Mouse (Mus musculus) midbrain, embryonic 14.5 days (tissue): Measurements from ENCODE around the gene Rex1bd. TPM values are rescaled to one million over a fixed set of nuclear protein-coding genes. Genes with fewer than 3 reads are reported as not detected.

ENCODE experiments used
- ATAC-seq: fragments of 200-750 bp; cut with Nextera tagmentation; 2 replicates; pipeline ENCODE4 v1.8.0; 2017; ENCODE audit warnings: moderate number of reproducible peaks, moderate library complexity; ENCODE audit not compliant: low FRiP score, low TSS enrichment
- DNase-seq: peaks from one replicate; pipeline ENCODE4 v3.0.0-alpha.2; 2015
- H3K27ac ChIP-seq: fragments of 300-500 bp; sonication (generic); replicated peaks from 2 replicates; pipeline ENCODE4 v1.5.1; 2014; ENCODE audit warnings: mild to moderate bottlenecking, low read depth, low read length, moderate library complexity
- H3K27me3 ChIP-seq: fragments of 300-500 bp; sonication (generic); 2 replicates; pipeline ENCODE4 v1.6.1; 2014; ENCODE audit warnings: low read length, control low read depth, mixed read lengths; ENCODE audit not compliant: control insufficient read depth, insufficient read depth
- H3K36me3 ChIP-seq: fragments of 300-500 bp; sonication (generic); 2 replicates; pipeline ENCODE4 v1.6.1; 2014; ENCODE audit warnings: low read length, control low read depth; ENCODE audit not compliant: control insufficient read depth, insufficient read depth
- H3K4me1 ChIP-seq: fragments of 300-500 bp; sonication (generic); 2 replicates; pipeline ENCODE4 v1.6.1; 2014; ENCODE audit warnings: mild to moderate bottlenecking, antibody characterized with exemption, low read length, control low read depth; ENCODE audit not compliant: control insufficient read depth, insufficient read depth
- H3K4me2 ChIP-seq: fragments of 300-500 bp; sonication (generic); 2 replicates; pipeline ENCODE4 v1.6.1; 2014; ENCODE audit warnings: mild to moderate bottlenecking, low read length, moderate library complexity
- H3K4me3 ChIP-seq: fragments of 300-500 bp; sonication (generic); replicated peaks from 2 replicates; pipeline ENCODE4 v1.5.1; 2014; ENCODE audit warnings: low read depth, low read length
- H3K9ac ChIP-seq: fragments of 300-500 bp; sonication (generic); replicated peaks from 2 replicates; pipeline ENCODE4 v1.6.1; 2014; ENCODE audit warnings: mild to moderate bottlenecking, low read length, moderate library complexity
- H3K9me3 ChIP-seq: fragments of 300-500 bp; sonication (generic); 2 replicates; pipeline ENCODE4 v1.6.1; 2016; ENCODE audit warnings: low read length, control low read depth, mixed read lengths; ENCODE audit not compliant: control insufficient read depth
- WGBS: fragments of 180-500 bp; shearing (Covaris S2); extraction: QIAGEN DNeasy Blood & Tissue Kit; methylation state at CpG from one replicate; pipeline ENCODE4 v1.1.7; 2014; 5-methylcytosine and 5-hydroxymethylcytosine counted together
- polyA plus RNA-seq: library from polyadenylated mRNA; unstranded; fragments of >200 nt; fragmentation: Nextera tagmentation; extraction: Ambion mirVana; gene quantifications from 2 replicates; pipeline ENCODE4 v1.2.1, GENCODE M21; 2014

The Rex1bd gene
- polyA plus RNA-seq, 1 experiment from 2014 or later: 152 TPM

DNA sequence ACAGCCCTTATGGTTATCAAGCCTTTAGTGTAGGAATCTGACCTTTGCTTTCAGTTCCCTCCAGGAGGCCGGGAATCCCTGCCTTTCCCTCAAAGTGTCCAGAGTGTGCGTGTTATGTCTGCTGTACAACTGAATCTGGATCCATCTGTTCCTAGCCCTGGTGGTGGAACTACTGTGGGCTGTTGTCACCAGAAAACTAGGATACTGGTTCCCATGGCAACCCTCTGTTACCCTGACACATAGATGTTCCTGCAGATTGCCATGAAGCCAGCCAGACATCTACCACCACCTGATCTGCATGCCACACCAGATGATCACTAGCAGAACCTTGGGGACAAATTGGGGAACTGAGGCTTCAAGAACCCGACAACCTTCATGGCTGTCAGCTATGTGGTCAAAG, 24.6 kb downstream of the Rex1bd start:
- H3K4me3 ChIP-seq: no peak overlapping the region
- H3K27me3 ChIP-seq: peaks cover 45% of the 10 kb centered on the region
- 90% methylated on average over 3 of the region's 3 CpGs for WGBS
- H3K27ac ChIP-seq: no peak overlapping the region
- H3K4me2 ChIP-seq: no peak overlapping the region
- no peaks in the 10 kb centered on the region for H3K36me3 ChIP-seq
- no peak overlapping the region for H3K9ac ChIP-seq
- DNase-seq: no peak
- H3K9me3 ChIP-seq: no peaks in the 10 kb centered on the region
- no peak for ATAC-seq
- H3K4me1 ChIP-seq: peaks cover 9% of the 10 kb centered on the region; the same call in 1 of the 2 replicates

DNA sequence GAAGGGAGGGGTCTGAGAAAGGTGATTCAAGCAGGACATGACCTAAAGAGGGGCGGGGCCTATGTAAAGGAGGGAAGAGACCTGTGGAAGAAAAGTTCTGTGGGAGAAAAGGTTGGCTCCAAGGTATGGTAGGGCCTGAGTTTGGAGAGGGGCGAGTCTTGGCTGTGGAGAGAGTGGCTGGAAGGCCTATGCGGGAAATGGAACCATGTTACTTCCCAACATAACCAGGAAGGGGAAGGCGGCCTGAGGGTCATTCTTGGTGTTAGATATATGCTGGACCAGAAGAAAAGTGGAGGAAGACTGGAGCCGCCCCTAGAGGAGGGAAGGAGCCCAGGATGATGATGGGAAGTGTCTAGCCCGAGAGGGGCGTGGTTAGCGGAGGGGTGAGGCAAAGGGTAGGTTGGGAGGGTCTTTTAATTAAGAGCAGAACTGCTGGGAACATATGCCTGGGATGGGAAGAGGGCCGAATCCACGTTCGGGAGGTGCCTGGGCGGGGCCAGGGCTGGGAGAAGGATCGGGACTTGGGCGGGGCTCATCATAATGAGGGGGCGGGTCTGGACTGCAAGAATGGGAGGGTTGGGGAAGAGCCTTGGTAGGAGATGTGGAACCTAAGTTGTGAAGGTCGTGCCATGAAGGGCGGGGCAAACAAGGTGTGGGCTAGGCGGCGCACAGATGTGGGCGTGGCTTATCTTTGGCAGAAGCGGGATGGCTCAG, 29.1 kb downstream of the Rex1bd start:
- Histone ChIP-seq H3K9me3 (no peaks in the 10 kb centered on the region), H3K4me3 (peak overlapping the region; percentile 53), H3K27ac (no peak overlapping the region), H3K27me3 (peaks cover 15% of the 10 kb centered on the region), H3K4me1 (peaks cover 8% of the 10 kb centered on the region; the same call in 1 of the 2 replicates), H3K4me2 (peak overlapping the region; percentile 74), H3K36me3 (no peaks in the 10 kb centered on the region), H3K9ac (no peak overlapping the region; the same call in 1 of the 2 replicates)
- ATAC-seq (peak; percentile 26; the same call in 1 of the 2 replicates), DNase-seq (no peak)
- 3% methylated on average over 21 of the region's 21 CpGs for WGBS

DNA sequence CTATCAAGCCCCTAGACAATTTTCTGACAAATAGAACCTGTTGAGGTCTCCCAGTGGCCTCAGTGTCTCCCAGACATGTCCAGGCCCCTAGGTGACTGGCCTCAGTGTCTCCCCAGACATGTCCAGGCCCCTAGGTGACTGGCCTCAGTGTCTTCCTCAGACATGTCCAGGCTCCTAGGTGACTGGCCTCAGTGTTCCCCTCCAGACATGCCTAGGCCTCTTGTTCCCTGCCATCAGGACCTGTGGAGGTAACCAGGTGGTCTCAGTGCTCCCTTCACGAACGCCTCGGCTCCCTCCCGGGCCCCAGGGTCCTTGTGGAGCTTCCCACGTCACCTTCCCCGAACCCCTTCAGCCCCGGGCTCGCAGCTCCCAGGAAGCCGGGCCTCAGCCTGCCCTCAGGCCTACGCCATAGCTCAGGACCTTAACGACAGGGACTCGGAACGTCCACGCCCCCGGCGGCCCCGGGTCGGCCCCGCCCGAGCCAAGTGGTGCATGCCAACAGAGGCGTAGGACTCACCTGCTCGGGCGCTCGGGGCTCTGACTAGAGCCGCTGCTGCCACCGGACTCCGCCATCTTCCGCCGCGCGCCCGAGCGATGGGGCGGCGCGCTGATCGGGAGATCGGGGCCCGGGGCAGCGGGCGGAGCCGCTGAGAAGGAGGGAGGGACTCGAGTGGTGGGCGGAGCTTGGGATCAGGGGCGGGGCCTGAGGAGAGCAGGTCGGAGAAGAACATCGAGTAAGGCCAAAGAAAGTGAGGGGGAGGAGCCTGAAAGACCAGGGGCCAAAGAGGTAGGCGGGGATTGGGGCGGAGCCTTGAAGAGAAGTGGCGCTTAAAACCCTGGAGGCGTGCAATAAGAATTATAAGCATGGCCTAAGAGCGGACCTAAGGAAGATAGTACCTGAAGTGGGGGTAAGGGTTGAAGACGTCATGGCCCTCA, 30.0 kb downstream of the Rex1bd start, which contains the start of gene Klhl26:
TSS of gene Klhl26 (minus strand) at position 636 of the 936 bp plus-strand sequence.
- no peaks in the 10 kb centered on the region for H3K9me3 ChIP-seq
- peak within 1 kb of the TSS; percentile 73 for H3K9ac ChIP-seq
- ATAC-seq (peak; percentile 88), DNase-seq (peak; percentile 92)
- peaks cover 8% of the 10 kb centered on the region; the same call in 1 of the 2 replicates for H3K4me1 ChIP-seq
- H3K4me3 ChIP-seq: peak within 1 kb of the TSS; percentile 53
- WGBS: under 1% methylated on average over 53 of the region's 53 CpGs
- H3K27me3 ChIP-seq: peaks cover 15% of the 10 kb centered on the region
- no peaks in the 10 kb centered on the region for H3K36me3 ChIP-seq
- 0 out of 2 replicates have a peak within 1 kb of the TSS, but pooled peaks have one; percentile 34 for H3K27ac ChIP-seq
- H3K4me2 ChIP-seq: peak within 1 kb of the TSS; percentile 74

DNA sequence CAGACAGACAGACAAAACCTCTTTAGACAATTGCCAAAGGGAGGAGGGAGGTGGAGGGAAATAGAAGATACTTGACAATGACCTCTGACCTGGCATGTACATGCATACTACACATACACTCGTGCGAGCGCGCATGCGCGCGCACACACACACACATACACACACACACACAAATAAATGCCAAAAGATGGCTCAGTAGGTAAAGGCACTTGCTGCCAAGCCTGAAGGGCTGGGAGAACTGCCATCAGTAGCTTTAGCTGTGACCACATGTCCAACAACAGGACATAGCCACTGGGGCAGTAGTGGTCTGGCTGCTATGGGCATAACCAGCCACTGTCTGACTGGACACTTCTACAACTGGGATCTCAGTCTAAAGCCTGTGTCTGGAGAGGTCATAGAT, 34.7 kb downstream of the Rex1bd start:
- H3K36me3 ChIP-seq: no peaks in the 10 kb centered on the region
- DNase-seq: no peak
- 0 out of 2 replicates have a peak, but pooled peaks cover 2% of the 10 kb centered on the region for H3K4me1 ChIP-seq
- no peak overlapping the region for H3K9ac ChIP-seq
- H3K4me3 ChIP-seq: no peak overlapping the region
- no peak overlapping the region for H3K4me2 ChIP-seq
- ATAC-seq: no peak
- 94% methylated on average over 7 of the region's 7 CpGs for WGBS
- no peaks in the 10 kb centered on the region for H3K9me3 ChIP-seq
- no peak overlapping the region for H3K27ac ChIP-seq
- no peaks in the 10 kb centered on the region for H3K27me3 ChIP-seq

DNA sequence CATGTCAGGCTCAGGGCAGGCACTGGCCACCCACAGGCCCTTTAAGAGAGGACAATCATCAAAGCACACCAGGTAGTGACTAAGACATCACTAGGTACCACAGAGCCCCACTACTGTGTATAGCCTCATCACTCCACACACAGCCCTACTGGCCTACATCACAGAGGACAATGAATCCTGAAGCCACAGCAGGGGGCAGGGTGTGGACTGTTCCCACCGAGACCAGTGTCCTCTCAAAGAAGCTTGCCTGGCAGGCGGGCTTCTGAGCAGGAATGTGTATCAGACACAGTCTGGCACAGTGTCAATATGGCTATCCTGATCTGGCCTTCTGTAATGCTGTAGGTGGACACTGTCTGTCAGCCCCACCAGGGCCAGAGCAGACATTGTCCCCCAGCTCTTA, 36.6 kb downstream of the Rex1bd start:
- WGBS: 62% methylated on average over 2 of the region's 2 CpGs

DNA sequence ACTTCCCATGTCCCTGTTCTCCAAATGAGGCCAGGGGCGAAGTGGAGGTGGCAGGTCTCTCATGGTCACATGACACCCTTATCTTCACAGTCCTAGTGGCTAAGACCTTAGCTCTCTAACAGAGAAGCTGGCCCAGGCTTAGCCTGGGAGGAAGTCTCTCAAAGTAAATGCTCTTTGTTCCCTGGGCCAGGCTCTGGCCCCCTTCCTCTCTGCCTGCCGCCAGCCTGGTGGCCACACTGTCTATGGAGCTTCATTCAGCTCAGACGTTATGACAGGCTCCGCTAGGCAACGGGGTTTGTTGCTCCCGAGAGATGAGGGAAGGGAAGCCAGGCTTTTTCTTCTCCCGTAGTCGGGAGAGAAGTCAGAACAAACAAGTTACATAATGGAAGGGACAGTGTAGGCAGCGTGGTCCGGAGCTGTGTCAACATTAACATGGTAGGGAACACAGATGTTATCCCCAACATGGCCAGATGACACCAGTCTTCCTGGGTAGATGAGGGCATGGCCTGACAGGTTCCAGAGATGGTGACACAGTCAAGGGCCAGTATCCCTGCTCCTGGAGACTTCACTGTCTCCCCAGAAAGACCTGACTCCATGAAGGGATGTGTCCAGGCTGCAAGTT, 37.1 kb downstream of the Rex1bd start:
- no peak for ATAC-seq
- no peak overlapping the region for H3K27ac ChIP-seq

More for the DNA sequence above, 36.6 kb downstream of the Rex1bd start:
- no peak overlapping the region for H3K4me3 ChIP-seq
- no peaks in the 10 kb centered on the region for H3K4me1 ChIP-seq
- H3K27ac ChIP-seq: no peak overlapping the region
- no peak overlapping the region for H3K9ac ChIP-seq
- no peaks in the 10 kb centered on the region for H3K9me3 ChIP-seq
- no peak overlapping the region for H3K4me2 ChIP-seq
- ATAC-seq: no peak
- peaks cover 4% of the 10 kb centered on the region; the same call in 1 of the 2 replicates for H3K36me3 ChIP-seq
- H3K27me3 ChIP-seq: no peaks in the 10 kb centered on the region
- DNase-seq: no peak

DNA sequence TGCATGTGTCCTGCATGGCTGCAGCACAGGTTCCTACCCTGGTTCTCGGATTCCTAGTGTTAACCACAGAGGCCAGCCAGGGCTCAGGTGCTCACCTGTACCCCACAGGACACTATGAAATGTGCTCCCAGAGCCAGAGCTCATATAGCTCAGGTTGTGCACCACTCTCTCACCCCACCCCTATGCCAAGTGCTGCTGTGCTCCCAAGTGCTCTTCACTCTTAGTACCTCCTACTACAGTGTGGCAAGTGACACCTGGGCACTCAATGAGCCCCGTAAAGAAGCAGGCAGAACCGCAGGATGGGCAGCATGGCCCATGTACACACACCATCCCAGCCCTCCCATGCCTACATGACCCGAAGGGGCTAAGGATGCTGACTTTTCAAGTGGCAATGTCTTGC, 37.8 kb downstream of the Rex1bd start:
- no peak overlapping the region for H3K4me3 ChIP-seq
- no peaks in the 10 kb centered on the region for H3K4me1 ChIP-seq
- H3K27me3 ChIP-seq: no peaks in the 10 kb centered on the region
- H3K9ac ChIP-seq: no peak overlapping the region
- H3K4me2 ChIP-seq: no peak overlapping the region
- no peak for ATAC-seq
- H3K27ac ChIP-seq: no peak overlapping the region
- peaks cover 4% of the 10 kb centered on the region; the same call in 1 of the 2 replicates for H3K36me3 ChIP-seq
- H3K9me3 ChIP-seq: no peaks in the 10 kb centered on the region
- WGBS: over 99% methylated on average over 4 of the region's 4 CpGs
- no peak for DNase-seq

More for the DNA sequence above, 37.1 kb downstream of the Rex1bd start:
- Histone ChIP-seq H3K36me3 (peaks cover 4% of the 10 kb centered on the region; the same call in 1 of the 2 replicates), H3K27me3 (no peaks in the 10 kb centered on the region), H3K9ac (no peak overlapping the region), H3K4me1 (no peaks in the 10 kb centered on the region), H3K4me2 (no peak overlapping the region), H3K9me3 (no peaks in the 10 kb centered on the region), H3K4me3 (no peak overlapping the region)
- WGBS: 48% methylated on average over 10 of the region's 10 CpGs
- DNase-seq: peak; percentile 16

DNA sequence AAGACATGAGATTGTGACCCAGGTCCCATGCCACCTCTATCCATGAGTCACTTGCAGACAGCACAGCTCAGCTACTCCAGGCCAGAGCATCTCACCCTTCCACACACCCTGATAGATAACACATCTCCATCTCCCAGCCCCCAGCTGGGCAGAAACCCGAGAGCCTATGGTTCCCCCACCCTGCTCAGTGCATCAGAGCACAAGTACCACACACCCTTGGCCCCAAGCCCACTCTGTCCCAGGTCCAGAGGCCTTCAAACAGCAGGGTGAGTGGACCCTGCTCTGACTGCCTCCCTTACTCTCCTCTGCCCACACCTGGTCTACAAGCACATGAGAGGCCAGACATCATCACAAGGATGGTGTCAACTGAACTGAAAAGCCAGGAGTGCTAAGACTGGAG, 38.6 kb downstream of the Rex1bd start:
- no peak overlapping the region for H3K27ac ChIP-seq
- WGBS: 79% methylated on average over 1 of the region's 1 CpGs
- ATAC-seq (no peak), DNase-seq (no peak)
- no peaks in the 10 kb centered on the region for H3K4me1 ChIP-seq
- H3K9ac ChIP-seq: no peak overlapping the region
- no peaks in the 10 kb centered on the region for H3K27me3 ChIP-seq
- no peak overlapping the region for H3K4me2 ChIP-seq
- H3K36me3 ChIP-seq: peaks cover 4% of the 10 kb centered on the region; the same call in 1 of the 2 replicates
- no peak overlapping the region for H3K4me3 ChIP-seq
- no peaks in the 10 kb centered on the region for H3K9me3 ChIP-seq
